Mouse (Mus musculus): ENCODE results near the gene Tle4.
A peak's percentile ranks its signal among the peaks of the same experiment; 100 is the strongest.

Gene Tle4

DNA sequence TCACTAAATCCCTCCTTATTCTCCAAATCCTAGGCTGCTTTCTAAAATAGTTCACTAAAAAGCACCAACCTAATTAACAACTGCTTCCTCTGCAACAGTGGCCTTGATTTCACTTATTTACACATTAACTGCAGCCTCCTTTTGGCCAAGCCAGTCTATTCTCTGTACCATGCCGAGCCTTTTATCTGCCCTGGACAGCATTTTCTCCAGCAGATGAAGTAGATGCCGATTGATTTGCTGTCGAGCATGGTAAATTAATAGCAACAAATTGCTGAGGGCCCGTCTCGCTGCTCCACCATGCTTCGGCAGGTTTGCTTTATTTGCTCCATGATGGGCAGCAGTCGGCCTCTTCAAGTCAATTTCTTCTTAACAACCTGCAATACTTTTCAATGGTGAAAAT is 7.7 kb downstream of the Tle4 start:
- DNase-seq: no peak

DNA sequence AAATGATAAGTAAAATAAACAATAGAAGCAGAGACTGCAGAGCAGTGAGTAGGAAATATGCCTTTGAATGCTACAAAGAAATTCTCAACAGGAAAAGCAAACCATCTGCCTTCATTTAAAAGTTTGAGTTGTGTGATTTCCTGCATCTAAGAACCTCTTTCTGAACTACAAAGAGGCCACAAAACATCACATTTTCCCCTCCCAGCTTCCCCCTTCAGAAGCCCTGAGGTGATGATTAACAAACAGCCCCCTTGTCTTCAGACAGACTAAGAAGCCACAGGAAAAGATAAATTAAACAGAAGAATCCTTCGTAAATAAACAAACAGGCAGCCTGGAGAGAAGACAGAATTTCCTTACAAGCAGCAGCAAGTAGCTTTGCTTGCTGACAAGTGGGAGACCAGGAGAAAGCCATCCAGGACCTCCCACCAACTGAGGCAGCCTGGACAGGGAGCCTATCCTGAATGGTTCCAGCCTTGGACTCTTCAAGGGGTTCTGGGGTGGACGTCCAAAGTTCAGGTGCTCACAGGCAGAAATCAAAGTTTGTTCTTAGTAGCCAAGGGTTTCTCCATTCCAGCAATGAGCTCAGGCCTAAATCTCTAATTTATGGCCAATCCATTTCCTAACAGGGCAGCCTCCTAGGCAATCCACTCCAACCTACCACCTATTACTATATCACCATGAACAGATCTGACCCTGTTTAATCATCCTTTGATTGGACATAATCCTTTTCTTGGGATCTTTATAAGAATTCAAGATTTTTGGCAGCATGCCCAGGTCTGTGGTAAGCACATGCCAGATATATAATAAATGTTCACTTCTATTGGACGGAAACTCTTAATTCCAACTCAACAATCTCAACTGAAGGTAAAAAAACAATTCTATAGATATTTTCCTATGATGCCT is 9.4 kb downstream of the Tle4 start:
- DNase-seq: peak; percentile 53

DNA sequence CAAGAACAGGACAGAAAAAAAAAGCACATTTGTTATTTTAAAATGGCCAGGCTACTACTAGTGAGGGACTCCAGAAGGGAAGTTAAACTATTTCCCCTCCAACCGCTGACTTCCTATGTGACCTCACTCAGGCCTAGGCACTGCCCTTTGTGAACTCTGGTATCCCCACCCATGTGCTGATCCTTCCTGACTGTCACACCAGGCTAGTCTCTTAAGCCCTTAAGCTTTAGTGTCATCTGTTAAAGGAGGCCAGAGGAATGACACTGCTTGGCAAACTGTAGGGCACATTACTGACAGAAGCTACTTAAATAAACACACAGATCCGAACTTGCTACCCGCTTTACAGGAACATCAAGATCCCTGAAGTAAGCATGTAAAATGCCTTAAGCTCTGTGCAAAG is 11.7 kb downstream of the Tle4 start:
- DNase-seq: no peak

DNA sequence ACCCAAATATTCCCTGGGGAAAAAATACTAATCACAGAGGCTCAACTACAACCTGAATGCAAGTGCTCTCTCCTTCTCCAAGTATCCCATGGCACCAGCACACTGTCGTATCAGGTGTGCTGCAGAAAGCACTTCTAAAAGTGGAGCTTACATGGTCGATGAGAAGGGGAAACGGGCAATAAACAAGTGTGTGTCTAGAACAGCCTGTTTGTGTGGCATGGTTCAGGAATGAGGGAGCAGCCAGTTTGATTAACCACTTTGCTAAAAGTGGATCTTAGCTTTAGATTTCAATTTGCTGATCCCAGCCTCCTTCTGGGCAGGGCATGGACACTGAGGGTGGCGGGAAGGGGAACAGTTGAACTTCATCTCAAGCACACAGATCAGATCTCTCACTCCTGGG is 12.1 kb downstream of the Tle4 start:
- no peak for DNase-seq

DNA sequence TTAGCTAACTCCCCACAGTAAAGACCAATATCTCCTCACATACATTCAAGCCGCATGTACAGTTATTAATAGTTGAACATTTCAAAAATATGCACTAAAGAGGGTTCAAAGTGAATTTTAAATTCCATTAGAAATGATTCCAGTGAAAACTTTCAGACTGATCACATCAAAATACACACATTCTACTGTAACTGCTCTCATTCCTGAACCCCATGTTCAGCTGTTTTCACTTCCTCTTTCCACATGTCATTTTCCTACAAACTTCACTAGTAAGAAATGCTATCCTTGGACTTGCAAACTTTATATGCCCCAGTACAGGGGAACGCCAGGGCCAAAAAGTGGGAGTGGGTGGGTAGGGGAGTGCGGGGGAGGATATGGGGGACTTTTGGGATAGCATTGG is 12.6 kb downstream of the Tle4 start:
- DNase-seq: no peak

DNA sequence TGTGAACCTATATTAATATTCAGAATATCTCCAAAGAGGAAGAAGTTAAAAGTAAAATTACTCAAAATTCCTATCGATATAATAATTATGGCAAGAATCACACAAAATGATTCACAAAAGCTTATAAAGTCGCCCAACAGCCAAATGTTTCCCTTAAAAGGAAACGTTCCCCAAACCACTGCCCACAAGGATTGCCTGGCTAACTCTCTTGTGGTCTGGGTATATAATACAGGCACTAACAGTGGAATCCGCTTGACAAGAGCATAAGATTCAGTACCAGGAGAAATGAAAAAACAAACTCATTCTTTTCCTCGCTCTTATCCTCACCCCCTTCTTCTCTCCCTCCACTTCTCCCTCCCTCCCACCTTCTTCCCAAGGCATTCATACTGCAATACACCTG is 19.2 kb downstream of the Tle4 start:
- DNase-seq: no peak

DNA sequence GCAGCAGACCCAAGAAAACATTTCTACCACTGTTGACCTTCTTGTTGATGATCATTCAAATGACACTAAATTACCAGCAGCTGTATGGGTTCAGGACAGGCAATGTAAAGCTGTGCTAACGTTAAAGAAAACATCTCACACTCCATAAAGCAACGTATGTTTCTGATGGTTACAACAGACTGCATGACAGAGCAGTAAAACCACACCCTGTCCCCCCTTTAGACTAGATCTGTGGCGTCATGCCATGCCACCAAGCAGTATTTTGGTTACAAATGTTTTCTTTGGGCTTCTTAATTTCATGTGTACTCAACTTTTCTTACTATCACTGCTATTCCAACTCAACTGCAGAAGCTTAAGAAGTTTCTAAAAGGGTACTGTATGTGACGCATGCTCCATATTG is 19.8 kb downstream of the Tle4 start:
- no peak for DNase-seq

DNA sequence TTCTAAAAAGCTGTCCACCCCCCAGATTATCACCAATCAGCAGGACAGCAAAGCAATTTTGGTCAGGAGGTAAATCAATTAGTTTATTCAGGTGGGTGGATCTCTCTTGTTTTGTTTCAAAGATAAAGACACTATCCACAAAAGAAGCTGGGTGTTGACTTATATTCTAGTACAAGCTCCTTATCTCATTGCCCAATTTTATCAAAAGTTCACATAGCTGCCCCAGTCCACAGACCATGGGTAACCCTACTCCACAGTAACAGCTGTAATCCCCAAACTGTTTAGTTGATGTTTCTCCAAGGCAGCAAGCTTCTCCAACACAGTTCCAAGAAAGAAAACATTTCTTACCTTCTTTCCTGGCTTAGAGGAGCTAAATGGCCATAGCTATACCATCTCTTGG is 21.5 kb downstream of the Tle4 start:
- no peak for DNase-seq

DNA sequence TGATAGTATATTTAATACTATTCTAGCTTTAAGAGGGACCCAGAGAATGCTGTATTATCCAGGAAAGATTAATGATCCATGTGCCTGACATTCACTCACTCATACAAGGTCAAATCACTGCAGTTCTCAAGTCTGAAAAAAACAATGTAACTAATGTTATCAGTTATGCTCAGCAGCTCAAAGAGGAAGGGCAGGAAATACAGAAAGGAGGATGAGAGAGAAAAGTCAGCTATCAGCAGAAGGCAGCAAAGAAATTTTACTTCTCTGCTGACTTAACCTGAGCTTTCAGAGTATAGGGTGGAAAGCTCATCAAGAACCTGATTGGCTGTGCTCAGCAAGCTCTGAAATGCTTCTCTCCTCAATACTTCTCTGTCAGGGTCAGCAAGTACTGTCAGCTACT is 29.0 kb downstream of the Tle4 start:
- DNase-seq: no peak

DNA sequence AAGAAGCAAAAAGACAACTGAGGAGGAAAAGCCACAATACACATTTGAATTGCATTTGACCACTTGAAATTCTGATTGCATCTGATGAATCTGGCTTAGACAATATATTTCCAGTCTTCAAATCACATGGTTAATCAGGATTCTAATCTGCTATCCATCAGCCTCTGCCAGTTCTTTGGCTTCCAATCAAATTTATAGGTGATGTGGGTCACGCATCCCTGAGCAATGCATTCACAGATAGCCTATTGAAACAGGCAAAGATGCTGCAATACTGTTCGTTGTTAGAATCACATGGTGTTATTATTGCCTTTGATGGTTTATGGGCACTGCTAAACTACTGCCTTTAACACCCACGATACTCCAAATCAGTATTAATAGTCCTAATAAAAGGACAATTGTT is 30.8 kb downstream of the Tle4 start:
- DNase-seq: no peak

DNA sequence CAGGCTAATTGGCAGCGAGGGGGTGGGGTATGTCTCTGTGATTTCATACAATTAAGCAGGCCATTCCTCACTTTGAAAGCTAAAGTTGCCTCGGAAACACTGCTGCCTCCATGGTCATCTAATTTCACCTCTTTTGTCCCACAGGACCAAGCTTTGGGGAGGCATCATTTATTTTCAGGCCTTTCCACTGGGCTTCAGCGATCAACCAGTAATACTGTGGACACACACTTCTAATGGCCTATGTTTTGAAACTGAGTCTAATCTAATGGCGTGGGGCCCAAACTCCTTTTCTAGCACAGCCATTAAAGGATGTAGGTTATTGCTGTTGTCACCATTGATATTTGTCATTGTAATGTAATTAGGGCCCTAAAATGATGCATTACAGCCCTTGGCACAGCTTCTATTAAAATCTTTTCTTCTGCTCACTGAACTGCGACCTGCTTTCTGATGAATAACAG is 31.3 kb downstream of the Tle4 start:
- peak; percentile 61 for DNase-seq

DNA sequence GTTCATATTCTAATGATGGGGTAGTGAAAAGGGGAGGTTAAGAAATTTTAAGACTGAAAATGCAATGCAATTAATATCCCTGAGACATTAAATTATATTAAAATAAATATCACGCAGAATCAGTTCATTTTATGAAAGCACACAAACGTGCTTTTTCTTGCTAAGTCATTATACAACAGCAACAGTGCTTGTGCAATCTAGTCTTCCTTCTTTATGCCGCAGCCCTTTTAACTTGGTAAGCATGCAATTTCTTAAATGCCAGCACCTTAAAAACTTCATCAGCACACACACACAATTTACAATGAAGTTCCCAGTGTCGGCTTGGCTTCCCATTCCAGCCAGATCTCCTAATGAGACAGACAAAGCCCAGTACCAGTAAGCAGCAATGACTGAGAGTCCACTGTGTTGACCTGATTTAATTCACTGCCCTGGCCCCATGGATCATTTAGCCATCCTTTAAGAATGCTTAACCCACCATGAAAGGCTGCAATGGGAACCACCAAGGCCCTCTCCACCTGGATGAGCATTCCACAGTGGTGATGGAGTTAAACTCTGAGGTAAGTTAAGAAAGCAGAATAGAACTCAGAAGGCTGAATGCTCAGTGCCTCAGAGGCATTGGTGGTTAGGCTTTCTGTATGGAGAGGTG is 32.3 kb downstream of the Tle4 start:
- DNase-seq: no peak

DNA sequence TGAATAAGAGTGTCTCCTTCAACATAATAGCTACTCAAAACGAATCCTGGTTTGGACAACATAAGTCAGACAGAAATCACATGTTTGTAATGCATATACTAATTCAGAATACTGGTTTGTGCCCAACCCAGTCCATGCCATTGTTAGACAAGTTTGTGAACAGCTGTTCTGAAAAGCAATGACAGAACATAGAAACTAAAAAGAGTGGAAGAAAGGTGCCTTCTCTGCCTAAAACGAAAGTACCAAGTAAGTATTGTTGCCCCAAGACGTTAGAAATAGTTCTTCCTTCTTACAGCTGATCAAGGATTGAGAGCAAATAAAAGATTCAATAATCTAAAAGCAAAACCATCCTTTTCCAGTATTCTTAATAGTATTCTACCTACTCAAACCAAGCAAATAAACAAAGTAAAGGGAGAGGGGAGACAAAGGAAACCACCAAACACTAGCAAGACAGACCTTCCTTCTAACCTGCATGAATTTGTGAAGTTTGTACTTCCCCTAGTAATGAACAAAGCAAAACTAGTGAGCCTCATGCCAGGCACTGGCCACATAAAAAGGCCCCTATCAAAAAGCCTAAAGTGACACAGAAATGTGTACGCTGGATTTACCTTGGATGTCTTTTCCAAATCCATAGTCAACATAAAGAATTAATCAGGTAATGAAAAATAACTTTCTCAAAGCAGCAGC is 34.4 kb downstream of the Tle4 start:
- no peak for DNase-seq

DNA sequence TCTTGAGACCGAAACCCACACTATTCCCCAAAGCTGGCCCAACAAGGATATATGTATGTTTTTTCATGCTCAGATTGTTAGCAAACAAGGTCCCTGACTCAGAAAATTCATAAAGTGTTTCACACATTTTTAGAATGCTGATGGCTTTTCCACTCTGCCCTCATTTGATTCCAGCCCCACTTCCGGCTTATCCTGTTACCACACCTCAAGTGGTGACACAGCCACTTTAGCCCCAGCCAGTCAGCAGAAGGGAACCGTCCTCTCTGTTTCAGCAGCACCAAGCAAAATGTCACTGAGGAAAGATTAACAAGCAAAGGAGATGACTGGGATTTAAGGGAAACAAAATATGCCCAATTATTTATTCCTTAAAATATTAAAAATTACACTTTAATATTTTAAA is 50.0 kb downstream of the Tle4 start:
- no peak for DNase-seq

DNA sequence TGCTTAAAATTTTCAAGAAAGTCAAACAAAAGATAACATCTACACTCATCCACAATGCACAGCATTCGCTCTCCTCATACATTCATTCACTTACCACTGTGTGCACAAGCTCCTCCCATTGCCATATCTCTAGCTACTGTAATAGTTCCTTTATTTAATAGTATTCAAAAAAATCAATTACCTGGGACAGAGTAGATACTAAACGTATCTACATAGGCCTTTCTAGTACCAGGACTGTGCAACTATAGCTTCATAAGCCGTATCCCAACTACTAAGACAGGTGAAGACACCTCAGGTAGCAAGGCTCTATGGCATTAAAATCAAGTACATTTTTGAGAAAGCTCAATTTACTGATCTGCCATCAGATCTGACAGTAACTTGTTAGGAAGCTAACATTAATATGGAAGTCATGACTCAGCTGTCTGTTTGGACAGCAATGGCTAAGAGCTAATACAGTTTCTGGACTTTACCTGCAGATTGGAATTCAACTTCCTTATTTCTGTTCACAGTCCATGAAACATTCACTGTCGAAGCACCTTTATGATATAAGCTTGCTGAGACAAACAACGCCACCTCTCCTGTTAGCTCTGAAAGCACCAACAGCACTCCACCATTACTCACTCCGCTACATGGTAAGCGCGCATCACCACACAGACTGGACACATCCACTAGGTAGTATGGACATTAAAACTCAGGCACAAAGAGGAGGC is 50.6 kb downstream of the Tle4 start:
- no peak for DNase-seq

DNA sequence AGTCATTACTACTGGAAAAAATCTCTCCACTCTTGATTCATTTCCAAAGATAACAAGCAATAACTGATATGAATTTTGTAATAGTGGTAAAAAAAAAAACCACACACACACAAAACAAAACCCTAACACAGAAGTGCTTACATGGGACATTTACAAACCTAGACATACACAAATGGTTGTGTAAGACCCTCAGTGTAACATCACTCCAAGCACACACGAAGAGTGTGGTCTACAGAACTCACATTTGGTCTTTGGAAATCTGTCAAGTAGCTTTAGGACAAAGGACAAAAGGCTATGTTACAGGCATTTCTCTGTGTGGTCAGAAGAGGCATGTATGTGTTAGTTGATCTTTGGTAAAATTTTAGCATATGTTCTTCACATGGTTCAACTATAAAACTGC is 52.4 kb downstream of the Tle4 start:
- no peak for DNase-seq

DNA sequence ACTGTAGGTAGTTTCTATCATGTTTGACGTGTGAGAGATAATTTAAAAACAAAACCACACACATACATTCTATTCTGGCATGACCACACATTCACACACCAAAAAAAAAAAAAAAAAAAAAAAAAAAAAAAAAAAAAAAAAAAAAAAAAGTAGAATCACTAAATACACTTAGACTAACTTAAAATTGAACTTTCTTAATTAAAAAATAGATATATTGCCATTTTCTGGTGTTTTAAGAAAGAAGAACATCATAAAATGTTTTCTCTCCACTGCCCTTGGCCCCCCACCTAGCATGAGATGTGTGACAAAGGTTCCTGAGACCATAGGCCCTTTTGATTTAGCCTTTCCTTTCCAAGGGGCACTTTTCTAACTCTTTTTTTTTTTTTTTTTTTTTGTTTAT is 54.5 kb downstream of the Tle4 start:
- no peak for DNase-seq

DNA sequence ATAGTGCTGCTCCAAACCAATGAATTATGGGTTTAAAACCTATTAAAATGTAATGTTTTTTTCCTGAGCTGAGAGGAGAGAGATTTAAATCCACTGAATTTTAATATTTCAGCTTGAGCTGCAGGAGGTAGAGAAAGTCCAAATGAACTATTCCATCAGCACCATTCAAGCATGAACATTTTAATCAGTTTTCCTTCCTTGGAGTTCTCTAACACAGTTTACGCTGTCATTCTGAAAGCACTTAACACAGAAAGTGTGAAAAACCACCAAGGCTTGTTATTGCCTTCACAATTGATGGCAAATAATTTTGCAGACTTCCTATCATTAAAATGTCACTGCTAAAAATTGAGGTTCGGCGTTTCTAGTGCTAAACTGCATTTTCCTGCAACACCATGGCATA is 57.2 kb downstream of the Tle4 start:
- no peak for DNase-seq

DNA sequence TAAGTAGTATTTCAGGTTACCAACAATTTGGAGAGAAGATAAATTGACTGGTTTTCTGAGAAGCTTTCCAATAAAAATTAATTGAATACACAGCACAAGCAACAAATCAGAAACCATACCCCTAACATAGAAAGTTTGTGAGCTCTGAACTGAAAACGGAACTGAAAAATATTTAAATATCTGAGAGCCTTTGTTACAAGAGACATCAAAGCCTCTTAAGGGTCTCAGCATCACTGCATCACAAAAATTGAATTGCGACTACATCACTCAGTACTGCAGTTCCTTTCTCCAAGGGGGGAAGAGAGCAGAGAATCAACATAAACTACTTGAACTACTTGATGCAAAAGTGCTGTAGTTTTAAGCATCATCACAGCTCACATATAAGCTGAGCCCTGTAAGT is 61.2 kb downstream of the Tle4 start:
- no peak for DNase-seq

DNA sequence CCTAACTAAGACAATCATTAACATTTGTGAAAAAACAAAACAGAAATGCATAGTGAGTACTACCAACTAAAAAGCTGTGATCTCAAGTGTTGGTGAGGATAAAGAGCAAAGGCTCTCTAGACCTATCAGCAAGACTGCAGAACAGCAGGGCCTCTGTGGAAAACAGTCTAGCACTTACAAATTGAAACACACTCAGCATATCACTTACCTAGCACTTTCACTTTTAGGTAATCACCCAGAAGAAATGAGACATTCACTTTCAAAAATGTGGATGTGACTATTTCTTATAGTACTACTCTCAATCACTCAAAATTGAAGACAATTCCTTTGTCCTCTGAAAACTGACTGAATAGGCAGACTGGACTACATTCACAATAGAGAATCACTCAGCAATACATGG is 63.4 kb downstream of the Tle4 start:
- no peak for DNase-seq

DNA sequence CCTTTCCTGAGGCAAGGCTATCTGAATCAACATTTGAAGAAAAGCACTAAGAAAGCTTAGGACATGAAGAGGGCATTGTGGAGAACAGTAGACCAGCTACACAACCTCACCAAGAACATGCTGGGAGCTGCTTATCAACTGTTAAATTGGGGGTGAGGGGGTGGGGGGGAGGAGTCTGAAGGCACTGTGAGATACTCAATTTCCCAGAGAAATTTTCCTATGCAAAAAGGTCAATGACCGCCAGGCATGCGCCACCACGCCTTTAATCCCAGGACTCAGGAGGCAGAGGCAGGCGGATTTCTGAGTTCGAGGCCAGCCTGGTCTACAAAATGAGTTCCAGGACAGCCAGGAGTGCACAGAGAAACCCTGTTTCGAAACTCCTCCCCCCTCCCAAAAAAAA is 65.0 kb downstream of the Tle4 start:
- DNase-seq: no peak

DNA sequence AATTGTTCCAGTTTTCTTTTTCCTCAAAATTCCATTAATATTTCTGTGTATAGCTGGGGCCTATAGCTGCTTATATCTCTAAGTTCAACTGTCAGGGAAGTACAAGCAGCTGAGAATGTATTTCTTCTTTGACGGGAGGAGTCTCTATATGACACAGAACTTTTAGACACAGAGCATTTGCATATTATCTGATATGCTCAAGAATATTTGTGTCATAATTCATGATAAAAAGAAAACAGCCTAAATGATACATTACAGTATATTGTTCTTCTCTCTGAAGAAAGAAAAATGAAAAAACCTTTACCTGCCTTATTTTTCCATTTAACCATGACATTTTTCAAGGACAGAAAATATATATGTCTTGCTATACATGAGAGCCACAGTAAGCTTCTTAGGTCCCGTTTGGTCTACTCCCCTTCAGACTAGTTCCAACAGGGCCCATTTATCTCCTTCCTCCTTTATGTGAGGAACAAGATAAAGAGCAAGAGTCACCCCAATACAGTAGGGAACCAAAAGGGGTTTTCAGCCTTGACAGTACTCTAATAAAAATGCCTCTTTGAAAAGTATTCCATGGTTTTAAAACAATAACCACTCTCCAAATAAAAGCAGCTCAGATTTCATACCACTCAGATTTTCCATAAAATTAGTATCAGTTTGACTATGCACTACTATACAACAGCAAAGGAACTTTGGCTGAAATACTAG is 77.6 kb downstream of the Tle4 start:
- no peak for DNase-seq

DNA sequence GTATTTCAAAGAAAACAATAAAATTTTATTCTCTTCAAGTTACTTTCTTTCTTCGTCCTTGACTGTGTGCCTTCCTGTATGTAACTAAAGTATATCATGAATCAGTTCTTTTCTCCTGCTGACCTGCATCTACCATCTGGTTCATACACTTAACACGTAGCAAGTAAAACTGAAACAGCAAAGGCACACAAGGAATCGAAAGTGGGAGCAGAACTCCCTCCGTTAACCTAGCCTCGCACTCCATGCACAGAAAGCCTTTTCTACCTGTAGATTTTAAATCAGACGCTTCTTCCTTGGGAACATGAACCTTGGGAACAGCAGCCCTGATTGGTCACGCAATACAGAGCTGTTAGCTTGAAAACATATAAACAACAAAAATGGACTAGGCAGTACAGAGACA is 78.7 kb downstream of the Tle4 start:
- no peak for DNase-seq
